Mouse (Mus musculus) adrenal gland, adult 2 months (tissue): Measurements from ENCODE around the gene Elmo1. TPM values are rescaled to one million over a fixed set of nuclear protein-coding genes. Genes with fewer than 3 reads are reported as not detected.

Experiments
- DNase-seq: peaks from one replicate; pipeline ENCODE4 v3.0.0; 2021
- polyA plus RNA-seq: library from polyadenylated mRNA; depleted of rRNA; stranded (reverse); fragments of >200 nt; gene quantifications from 2 replicates; pipeline ENCODE4 v1.2.3, GENCODE M21; 2012
- total RNA-seq, 2 experiments: library from RNA; stranded (reverse); gene quantifications; 2 replicates each; pipeline ENCODE4 v1.2.3; 2021

The Elmo1 gene
- total and polyA plus RNA-seq, 3 experiments = 9.6 to 16.7 (median 15.2) TPM

- DNase-seq = no peak
Measured at GRCm38 (mm10) chr13:20157059-20157458, 66.7 kb downstream of the Elmo1 start.

DNA sequence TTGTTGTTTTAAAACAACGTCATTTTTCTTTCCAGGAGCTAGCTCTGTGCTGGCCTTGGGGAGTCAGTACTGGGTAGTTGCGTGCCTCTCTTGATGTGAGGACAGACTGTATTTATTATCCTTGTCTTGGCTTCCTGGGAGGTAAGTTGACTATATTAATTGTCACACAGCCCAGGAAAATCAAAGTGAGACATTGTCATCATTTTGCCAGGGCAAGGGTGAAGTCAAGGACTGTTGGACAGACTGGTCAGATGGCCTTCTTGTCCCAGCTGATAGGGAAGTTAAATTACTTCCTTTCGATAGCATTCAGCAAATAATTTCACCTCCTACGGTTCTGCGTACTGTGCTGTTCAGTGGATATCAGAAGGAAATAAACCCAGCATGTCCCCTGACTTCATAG is 67.1 kb downstream of the Elmo1 start:
- peak; percentile 54 for DNase-seq

- peak; percentile 51 for DNase-seq
Measured at GRCm38 (mm10) chr13:20163339-20163954, 73.1 kb downstream of the Elmo1 start.

DNA sequence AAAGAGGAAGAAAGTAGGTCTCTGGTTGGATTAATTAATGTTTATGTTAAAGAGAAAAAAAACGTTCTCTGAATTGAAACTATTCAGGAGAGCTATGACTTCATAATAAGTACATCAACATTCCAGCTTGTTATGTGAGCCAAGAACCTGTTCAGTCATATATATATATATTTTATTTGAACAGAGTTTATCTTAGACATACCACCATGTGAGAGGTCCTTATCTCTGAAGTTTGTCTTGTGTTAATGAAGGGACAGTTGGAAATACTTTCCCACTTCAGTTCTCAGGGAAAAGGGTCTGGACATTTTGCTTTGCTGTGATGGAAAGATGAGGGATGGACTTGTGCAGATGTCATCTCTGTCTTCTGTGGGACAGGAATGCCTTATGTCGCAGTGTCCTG is 74.4 kb downstream of the Elmo1 start:
- DNase-seq = no peak

DNA sequence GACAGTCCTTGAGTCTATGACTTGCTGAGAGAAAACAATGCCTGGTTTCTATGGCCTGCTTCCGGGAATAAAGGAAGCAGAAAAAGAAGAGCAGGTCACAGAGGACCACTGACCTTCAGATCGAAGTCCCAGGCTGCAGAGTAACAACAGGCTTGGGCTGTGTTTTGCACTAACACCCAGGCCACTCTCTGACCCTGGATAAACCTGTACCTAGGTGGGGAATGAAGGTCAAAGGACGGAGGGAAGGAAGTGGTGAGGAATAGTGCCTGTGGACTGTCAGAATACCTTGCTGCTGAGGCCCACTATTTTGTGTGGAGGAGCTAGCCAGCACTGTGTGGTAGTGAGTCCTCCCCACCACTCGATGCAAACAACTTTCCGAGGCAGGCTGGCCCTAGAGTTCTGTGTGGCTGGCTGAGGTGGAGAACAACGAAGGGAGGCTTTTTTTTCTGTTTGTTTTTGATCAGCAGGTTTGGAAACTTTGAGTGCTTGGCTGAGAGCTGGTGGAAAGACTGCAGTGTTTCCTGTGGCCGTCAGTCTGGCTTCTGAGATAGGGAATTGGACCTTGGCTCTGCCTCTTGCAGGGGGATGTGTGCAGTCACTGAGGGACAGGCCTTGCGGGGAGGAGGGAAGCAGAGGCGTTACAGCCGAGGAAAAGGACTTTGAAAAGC is 83.7 kb downstream of the Elmo1 start:
- DNase-seq = peak; percentile 47

DNA sequence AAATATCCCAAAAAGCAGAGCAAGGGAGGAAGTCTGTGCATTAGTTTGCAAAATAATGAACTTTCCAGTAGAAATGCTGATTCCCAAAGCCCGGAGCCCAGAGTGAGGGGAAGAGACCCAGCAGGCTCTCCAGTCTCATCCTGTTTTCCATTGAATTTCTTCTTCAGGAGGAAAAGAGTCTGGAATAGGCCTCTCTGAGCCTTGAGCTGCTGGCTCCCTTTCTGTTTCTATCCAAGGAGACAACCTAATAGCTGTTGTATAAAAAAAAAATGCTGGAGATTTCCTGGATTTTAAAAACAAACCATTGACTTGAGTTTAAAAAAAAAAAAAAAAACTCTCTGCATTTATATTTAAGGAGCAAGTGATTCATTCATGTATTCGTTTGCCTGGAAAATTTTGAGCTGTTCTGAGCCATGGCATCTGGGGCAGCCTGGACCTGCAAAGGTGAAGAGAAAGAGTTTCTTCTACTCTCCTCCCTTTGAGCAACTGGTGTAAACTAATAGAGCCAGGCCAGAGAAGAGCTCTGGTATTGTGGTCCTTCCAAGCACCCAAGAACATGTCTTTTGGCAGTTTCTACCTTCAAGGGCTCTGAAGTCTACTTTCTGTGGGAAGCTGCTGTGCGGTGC is 84.4 kb downstream of the Elmo1 start:
- DNase-seq = no peak

GRCm38 (mm10) chr13:20180738-20181137 is 90.3 kb downstream of the Elmo1 start:
- no peak for DNase-seq

DNA sequence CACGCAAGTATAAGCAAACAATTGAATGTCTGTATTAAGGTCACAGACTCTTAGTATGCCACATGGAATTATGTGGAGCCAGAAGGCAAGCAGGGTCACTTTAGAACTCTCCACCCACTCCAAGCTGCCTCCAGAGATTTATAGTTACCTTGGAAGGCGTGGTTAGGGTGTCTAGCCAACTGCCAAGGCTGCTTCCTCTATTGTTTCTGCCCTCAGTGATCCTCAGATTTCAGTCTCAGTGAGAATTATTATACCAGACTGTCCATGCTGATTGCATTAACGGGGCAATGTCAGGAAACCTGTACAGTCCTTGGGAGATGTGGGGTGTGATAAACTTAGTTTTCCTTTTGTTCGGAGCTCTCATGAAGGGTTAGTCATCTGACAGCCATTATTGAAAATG is 90.9 kb downstream of the Elmo1 start:
- DNase-seq = peak; percentile 79

DNA sequence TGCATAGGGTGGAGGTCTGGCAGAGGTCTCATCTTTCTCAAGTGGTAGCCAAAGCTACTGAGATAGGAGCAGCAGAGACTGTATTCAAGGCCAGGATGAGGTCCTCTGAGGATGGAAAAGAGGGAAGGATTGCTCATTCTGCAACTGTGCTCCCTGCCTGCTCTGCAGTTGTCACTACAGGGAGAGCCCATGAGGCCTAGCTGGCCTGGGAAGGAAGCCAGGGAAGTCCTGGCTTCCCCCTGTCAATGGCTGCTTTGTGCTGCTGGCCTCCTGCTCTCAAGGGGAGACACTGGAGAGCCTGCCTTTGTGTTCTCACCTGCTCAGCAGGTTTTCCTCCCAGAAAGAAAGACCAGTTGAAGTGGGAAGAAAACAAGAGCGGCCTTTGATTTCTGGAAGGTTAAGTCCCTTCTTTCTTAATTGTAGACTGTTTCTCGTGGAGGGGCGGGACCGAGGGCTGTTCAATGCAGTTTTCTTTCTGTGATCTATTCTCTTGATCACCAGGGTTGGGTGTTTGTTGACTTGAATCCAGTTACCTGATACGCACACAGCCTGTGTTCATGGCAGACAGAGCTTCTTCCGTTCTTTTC is 91.9 kb downstream of the Elmo1 start:
- DNase-seq = peak; percentile 47

- peak; percentile 45 for DNase-seq
Measured at GRCm38 (mm10) chr13:20183512-20184238, 93.3 kb downstream of the Elmo1 start.

DNA sequence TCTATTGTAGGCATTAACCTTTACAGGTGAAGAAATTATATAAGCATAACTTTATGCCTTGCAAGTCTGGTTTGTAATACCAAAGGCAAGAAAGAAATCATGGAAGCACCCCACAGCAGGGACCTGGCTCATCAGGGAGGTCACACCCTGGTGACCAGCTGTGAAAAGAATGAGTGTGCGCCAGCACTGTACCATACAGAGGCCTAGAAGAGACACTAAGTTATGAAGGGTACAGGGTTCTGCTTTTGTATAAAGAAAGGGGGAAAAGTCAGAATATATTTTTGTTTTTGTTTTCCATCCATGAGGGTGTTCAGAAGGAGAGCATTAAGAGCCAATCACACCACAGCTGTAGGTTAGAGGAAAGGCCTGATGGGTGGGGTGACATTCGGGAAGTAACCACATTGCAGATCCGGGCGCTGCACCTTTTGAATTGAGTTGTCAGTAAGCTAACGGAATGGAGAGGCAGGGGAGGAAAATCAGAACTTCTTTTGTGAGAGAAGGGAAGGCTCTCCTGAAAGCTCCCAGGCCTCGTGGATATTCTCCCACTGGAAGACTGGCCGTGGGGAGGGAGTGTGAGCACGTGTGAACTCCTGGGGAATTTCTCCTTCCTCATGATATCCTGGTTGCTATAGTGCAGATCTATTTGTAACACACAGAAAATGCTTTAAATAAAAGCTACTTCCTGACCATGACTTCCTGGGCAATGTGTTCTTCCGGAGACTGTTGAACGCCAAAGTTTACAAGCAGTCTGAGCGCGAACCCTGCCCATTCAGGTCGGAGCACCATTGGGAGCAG is 94.0 kb downstream of the Elmo1 start:
- DNase-seq = peak; percentile 8

- peak; percentile 12 for DNase-seq
Measured at GRCm38 (mm10) chr13:20185034-20185846, 94.8 kb downstream of the Elmo1 start.

DNA sequence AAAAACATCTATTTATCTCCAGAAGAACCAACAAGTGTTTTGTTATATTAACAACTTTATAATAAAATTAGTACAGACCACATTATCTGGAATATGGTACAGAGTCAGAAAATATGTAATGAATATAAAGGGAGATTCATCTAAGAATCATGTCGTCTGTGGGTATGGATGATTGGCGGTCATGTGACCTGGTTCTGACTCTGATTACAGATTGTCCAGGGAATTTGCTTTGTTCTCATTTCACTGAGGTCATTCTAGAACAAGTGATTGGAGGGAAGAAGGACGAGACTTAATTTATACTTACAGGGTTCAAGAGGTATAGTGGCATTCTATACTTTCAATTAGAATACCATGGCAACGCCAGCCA is 95.4 kb downstream of the Elmo1 start:
- DNase-seq = no peak

GRCm38 (mm10) chr13:20187647-20188046 is 97.3 kb downstream of the Elmo1 start:
- no peak for DNase-seq

DNA sequence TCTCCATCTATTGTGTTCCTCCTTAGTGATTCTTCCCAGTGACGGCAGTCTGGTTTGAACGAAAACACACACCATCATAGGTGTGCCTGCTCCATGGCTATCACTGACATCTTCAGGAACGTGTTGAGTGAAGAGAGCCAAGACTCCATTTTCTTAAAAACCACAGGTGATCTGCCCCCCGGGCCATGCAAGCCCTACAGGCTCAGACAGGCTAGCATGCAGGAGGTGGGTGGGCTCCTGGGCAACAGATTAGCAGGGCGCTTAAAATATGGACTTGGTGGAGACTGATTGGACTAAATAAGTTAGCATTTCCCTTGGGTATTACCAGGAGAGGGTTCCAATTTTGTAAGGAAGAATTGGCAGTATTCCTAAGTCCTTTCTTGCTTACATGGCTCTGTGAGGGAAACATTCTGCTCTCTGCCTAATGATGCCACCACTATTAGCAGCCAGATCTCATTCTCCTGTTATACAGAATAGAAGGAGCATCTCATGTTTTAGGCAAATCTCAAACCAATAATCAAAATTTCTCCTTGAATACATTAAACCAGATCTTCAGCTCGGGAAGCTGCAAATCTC is 101.7 kb downstream of the Elmo1 start:
- no peak for DNase-seq

- no peak for DNase-seq
Measured at GRCm38 (mm10) chr13:20200582-20200981, 110.2 kb downstream of the Elmo1 start.

GRCm38 (mm10) chr13:20202617-20203016 is 112.2 kb downstream of the Elmo1 start:
- DNase-seq = no peak

DNA sequence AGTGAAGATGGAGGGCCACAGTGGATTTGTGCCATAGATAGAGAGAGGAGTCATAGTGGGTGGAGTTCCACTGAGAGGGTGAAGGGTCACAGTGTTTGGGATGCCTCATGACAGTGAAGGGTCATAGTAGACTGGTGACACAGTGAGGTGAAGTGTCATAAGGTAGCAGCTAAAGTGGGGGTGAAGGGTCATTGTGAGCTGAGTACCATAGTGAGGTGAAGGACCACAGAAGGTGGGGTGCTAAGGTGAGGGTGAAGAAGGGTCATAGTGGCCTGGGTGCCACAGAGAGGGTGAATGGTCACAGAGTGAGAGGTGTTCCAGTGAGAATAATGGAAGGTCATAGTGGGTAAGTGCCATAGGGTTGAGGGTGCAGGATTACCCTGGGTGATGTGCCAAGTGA is 113.8 kb downstream of the Elmo1 start:
- DNase-seq = no peak

- DNase-seq = peak; percentile 63
Measured at GRCm38 (mm10) chr13:20205007-20205745, 114.8 kb downstream of the Elmo1 start.

GRCm38 (mm10) chr13:20205746-20206145 is 115.3 kb downstream of the Elmo1 start:
- no peak for DNase-seq
